Mouse (Mus musculus) macrophage (primary cell): Measurements from ENCODE around the gene Acy3. TPM values are rescaled to one million over a fixed set of nuclear protein-coding genes. Genes with fewer than 3 reads are reported as not detected.
"Not testable (repeated sequence)": the region's sequence is repeated elsewhere in the genome, so short reads cannot be mapped to it uniquely, and the experiment has no call there.

Experiments used
- H3K27ac ChIP-seq: fragments of 350-480 bp; formaldehyde crosslinking; 2 replicates; pipeline ENCODE4 v1.9.0; 2021
- H3K36me3 ChIP-seq: fragments of 350-480 bp; formaldehyde crosslinking; 2 replicates; pipeline ENCODE4 v1.9.0; 2021; ENCODE audit errors: inconsistent target
- H3K4me3 ChIP-seq: fragments of 350-480 bp; formaldehyde crosslinking; 2 replicates; pipeline ENCODE4 v1.9.0; 2021; ENCODE audit errors: inconsistent target
- H3K79me2 ChIP-seq: fragments of 350-480 bp; formaldehyde crosslinking; 2 replicates; pipeline ENCODE4 v1.9.0; 2021; ENCODE audit errors: inconsistent target
- WGBS: methylation state at CpG from one replicate; pipeline ENCODE4 v1.1.7; 2026; ENCODE audit warnings: inconsistent platforms; ENCODE audit not compliant: missing documents; 5-methylcytosine and 5-hydroxymethylcytosine counted together
- polyA plus RNA-seq: library from polyadenylated mRNA; stranded (reverse); fragments of 250-400 nt; gene quantifications from 3 replicates; pipeline ENCODE4 v1.2.4, GENCODE M21; 2018; ENCODE audit warnings: inconsistent platforms
- total RNA-seq, 78 experiments: library from RNA; depleted of rRNA; stranded (reverse); fragments of 250-400 nt; gene quantifications; 1 replicate in 9 of 78; 2 replicates in 24 of 78; 3 replicates in 43 of 78; 4 replicates in 2 of 78; pipeline ENCODE4 v1.2.4; 2018; ENCODE audit warnings: inconsistent platforms in 56 of 78

The Acy3 gene
- under 1 TPM in 1 of 26 experiments, not detected in 25; 0.86 TPM for total RNA-seq (2018; cell fraction: chromatin; rRNA removed)
- under 1 TPM in 17 of 26 experiments, not detected in 9; 0.10 to 0.54 (median 0.26) TPM for total RNA-seq (2018; cell fraction: cytosol; rRNA removed)
- total RNA-seq (2018; cell fraction: nucleus; rRNA removed), result under 1 TPM in 1 of 26 experiments, not detected in 25; 0.40 TPM
- polyA plus RNA-seq, result 0.47 to 0.60 TPM (median 0.47 TPM) in 3 replicates

- H3K4me3 ChIP-seq, result no peak within 1 kb of the TSS
- no peaks in the 10 kb centered on the region for H3K36me3 ChIP-seq
- no peaks in the 10 kb centered on the region for H3K79me2 ChIP-seq
- 48% methylated on average over 8 of the region's 8 CpGs for WGBS
- no peak within 1 kb of the TSS for H3K27ac ChIP-seq
These were observed at the start of gene Acy3 for GRCm38 (mm10) chr19:3986334-3986733. Acy3 (plus strand) TSS chr19:3986570.

GRCm38 (mm10) chr19:3942315-3942714 is 44.1 kb upstream of the Acy3 start:
- 92% methylated on average over 7 of the region's 7 CpGs for WGBS
- no peak overlapping the region for H3K27ac ChIP-seq
- H3K4me3 ChIP-seq, result no peak overlapping the region
- peaks cover 71% of the 10 kb centered on the region for H3K36me3 ChIP-seq
- peaks cover 71% of the 10 kb centered on the region; the same call in 1 of the 2 replicates for H3K79me2 ChIP-seq

DNA sequence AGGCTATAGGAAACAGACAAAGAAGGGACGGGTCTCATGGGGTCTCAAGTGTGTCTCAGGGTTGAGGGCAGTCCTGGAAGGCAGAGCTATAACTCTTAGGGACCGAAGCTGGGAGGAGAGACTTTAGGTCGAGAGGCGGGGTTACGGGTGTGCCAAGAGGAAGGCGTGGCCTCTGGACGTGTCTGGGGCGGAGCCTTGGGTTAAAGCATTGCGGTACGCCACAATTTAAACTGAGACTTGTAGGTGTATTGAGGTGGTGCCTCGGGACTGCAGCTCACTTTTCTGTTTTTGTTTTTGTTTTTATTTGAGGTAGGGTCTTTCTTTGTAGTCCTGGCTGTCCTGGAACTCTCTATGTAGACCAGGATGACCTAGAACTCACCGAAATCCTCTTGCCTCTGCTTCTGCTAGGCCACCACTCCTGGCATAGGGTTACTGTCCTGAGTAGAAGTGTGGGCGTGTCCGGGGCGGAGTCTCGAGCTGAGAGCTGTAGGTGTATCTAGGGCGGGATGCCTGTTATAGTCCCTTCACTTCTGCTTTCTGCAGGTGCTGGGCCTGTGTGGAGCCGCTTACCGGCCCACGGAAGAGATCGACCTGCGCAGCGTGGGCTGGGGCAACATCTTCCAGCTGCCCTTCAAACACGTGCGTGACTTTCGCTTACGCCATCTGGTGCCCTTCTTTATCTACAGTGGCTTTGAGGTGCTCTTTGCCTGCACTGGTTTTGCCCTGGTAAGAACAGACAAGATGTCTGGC is 43.2 kb upstream of the Acy3 start:
- H3K27ac ChIP-seq, result no peak overlapping the region
- WGBS, result 54% methylated on average over 27 of the region's 27 CpGs
- H3K4me3 ChIP-seq, result no peak overlapping the region
- H3K36me3 ChIP-seq, result peaks cover 75% of the 10 kb centered on the region
- H3K79me2 ChIP-seq, result peaks cover 62% of the 10 kb centered on the region; the same call in 1 of the 2 replicates

GRCm38 (mm10) chr19:3945872-3946564 is 40.4 kb upstream of the Acy3 start:
- H3K79me2 ChIP-seq, result peaks cover 34% of the 10 kb centered on the region; the same call in 1 of the 2 replicates
- H3K36me3 ChIP-seq, result peaks cover 88% of the 10 kb centered on the region
- H3K4me3 ChIP-seq, result no peak overlapping the region
- no peak overlapping the region for H3K27ac ChIP-seq
- 19% methylated on average over 8 of the region's 10 CpGs for WGBS

DNA sequence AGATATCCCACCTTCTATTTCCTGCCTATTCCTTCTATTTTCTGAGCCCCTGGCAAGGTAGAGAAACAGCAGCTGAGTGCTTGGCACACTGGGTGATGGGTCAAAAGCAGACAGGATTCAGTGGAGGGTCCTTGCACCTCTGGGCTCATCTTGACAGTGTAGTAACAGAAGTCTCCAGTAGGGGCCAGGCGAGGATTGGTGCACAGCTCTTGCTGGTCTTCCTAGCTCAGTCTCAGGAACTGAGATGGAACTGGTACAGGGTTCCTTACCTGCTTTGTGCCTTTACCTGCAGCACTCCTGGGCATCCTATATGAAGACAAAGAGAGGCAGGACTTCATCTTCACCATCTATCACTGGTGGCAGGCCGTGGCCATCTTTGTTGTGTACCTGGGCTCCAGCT is 39.7 kb upstream of the Acy3 start:
- Histone ChIP-seq H3K79me2 (peaks cover 27% of the 10 kb centered on the region; the same call in 1 of the 2 replicates), H3K4me3 (no peak overlapping the region), H3K36me3 (peaks cover 81% of the 10 kb centered on the region), H3K27ac (no peak overlapping the region)
- WGBS, result 64% methylated on average over 2 of the region's 2 CpGs

GRCm38 (mm10) chr19:3947813-3948212 is 38.6 kb upstream of the Acy3 start:
- peaks cover 70% of the 10 kb centered on the region for H3K36me3 ChIP-seq
- 90% methylated on average over 3 of the region's 3 CpGs for WGBS
- peaks cover 16% of the 10 kb centered on the region; the same call in 1 of the 2 replicates for H3K79me2 ChIP-seq
- H3K4me3 ChIP-seq, result no peak overlapping the region
- no peak overlapping the region for H3K27ac ChIP-seq

GRCm38 (mm10) chr19:3948546-3948945 is 37.8 kb upstream of the Acy3 start:
- H3K79me2 ChIP-seq, result peaks cover 8% of the 10 kb centered on the region; the same call in 1 of the 2 replicates
- WGBS, result 97% methylated on average over 14 of the region's 14 CpGs

DNA sequence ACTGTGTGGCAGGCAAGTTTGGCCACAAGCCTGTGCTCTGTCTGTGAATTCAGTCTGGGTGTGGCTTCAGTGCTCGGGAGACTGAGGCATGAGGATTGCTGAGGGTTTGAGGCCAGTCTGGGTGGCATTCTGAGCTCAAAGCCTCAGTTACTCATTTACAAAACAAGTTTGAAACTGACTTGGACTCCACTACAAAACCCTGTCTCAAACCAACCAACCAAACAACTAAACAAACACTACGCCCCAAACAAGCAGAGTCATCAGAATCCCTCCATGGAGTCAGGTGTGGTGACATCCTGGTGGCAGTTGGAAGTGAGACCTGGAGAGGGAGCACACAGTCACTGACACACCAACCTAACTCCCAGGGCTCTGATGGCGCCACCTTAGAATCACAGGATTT is 36.0 kb upstream of the Acy3 start:
- H3K79me2 ChIP-seq, result no peaks in the 10 kb centered on the region
- 95% methylated on average over 3 of the region's 3 CpGs for WGBS
- no peak overlapping the region for H3K27ac ChIP-seq
- H3K4me3 ChIP-seq, result no peak overlapping the region
- H3K36me3 ChIP-seq, result peaks cover 48% of the 10 kb centered on the region

More at GRCm38 (mm10) chr19:3948546-3948945, 37.8 kb upstream of the Acy3 start:
- Histone ChIP-seq H3K36me3 (peaks cover 63% of the 10 kb centered on the region), H3K4me3 (no peak overlapping the region), H3K27ac (no peak overlapping the region)

DNA sequence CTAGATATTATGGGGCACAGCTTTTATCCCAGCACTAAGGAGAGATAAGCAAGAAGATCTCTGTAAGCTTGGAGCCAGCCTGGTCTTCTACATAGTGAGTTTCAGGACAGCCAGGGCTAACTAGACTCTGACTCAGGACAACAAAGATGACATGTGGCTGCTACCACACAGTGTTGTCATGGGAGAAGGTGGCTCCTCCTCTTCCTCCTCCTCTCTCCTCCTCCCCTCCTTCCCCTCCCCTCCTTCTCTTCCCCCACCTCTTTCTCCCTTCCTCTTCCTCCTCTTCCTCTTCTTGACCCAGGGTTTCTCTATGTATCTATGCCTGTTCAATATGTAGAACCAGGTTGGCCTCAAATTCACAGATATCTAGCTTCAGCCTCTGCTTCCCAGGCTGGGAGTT is 34.9 kb upstream of the Acy3 start:
- Histone ChIP-seq H3K4me3 (no peak overlapping the region), H3K36me3 (peaks cover 37% of the 10 kb centered on the region), H3K27ac (no peak overlapping the region), H3K79me2 (no peaks in the 10 kb centered on the region)

GRCm38 (mm10) chr19:3952099-3952498 is 34.3 kb upstream of the Acy3 start:
- no peak overlapping the region for H3K4me3 ChIP-seq
- 71% methylated on average over 1 of the region's 1 CpGs for WGBS
- H3K79me2 ChIP-seq, result no peaks in the 10 kb centered on the region
- H3K36me3 ChIP-seq, result peaks cover 31% of the 10 kb centered on the region
- H3K27ac ChIP-seq, result no peak overlapping the region

- Histone ChIP-seq H3K4me3 (no peak overlapping the region), H3K79me2 (no peaks in the 10 kb centered on the region), H3K36me3 (peaks cover 1% of the 10 kb centered on the region; the same call in 1 of the 2 replicates), H3K27ac (no peak overlapping the region)
- WGBS, result 85% methylated on average over 3 of the region's 3 CpGs
These were observed 31.3 kb upstream of the Acy3 start for GRCm38 (mm10) chr19:3955033-3955432.

DNA sequence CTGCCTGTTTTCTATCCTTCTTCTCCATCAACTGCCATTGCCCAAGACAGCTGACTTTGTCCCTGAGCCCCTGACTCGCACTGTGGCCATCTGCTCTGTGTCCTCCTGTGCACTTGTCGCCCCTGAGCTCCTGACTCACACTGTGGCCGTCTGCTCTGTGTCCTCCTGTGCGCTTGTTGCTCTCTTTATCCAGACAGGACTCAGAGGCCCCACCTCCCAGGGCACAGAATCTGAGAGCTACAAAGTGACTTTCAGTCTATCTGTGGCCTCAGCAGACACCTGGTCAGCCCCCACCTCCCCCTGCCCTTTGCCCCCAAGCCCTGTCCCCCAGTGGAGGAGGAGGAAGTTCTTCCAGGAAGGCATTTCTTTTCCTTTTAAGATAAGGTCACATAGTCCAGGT is 30.6 kb upstream of the Acy3 start:
- H3K4me3 ChIP-seq, result no peak overlapping the region
- 80% methylated on average over 4 of the region's 4 CpGs for WGBS
- no peaks in the 10 kb centered on the region for H3K79me2 ChIP-seq
- no peaks in the 10 kb centered on the region for H3K36me3 ChIP-seq
- H3K27ac ChIP-seq, result no peak overlapping the region

GRCm38 (mm10) chr19:3957296-3958036 is 28.9 kb upstream of the Acy3 start:
- H3K36me3 ChIP-seq, H3K27ac ChIP-seq, H3K79me2 ChIP-seq, H3K4me3 ChIP-seq: not testable (repeated sequence)
- 93% methylated on average over 4 of the region's 5 CpGs for WGBS

DNA sequence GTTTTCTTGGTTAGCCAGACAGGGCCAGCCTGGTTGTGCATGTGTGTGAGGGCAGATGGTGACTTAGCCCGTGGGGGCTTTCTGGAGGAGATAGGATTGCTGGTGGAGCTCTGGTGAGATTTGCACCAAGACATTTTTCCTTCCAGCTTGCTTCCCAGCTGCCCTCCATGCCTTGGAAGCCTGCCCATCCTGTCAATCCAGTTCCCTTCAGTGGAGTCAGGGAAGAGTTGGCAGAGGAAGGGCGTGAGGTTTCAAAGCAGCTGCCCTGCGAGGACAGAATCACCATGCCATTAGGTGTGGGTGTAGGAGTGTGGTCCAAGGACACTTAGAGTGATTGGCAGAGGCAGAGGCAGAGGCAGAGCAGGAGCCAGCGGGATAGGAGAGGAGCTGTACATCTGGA is 27.9 kb upstream of the Acy3 start, which contains the start of gene Aldh3b3:
Gene Aldh3b3, plus strand, starts transcription at position 176 of the 400 bp plus-strand sequence.
- 88% methylated on average over 3 of the region's 4 CpGs for WGBS
- Histone ChIP-seq H3K4me3 (no peak within 1 kb of the TSS), H3K36me3 (no peaks in the 10 kb centered on the region), H3K79me2 (no peaks in the 10 kb centered on the region), H3K27ac (no peak within 1 kb of the TSS)
